Mouse (Mus musculus): ENCODE data around the gene Pkmyt1. TPM values are rescaled to one million over a fixed set of nuclear protein-coding genes. Genes with fewer than 3 reads are reported as not detected.

Pkmyt1 gene
- total RNA-seq, 2 experiments from 2014 or later: 0.32 to 0.57 TPM

DNA sequence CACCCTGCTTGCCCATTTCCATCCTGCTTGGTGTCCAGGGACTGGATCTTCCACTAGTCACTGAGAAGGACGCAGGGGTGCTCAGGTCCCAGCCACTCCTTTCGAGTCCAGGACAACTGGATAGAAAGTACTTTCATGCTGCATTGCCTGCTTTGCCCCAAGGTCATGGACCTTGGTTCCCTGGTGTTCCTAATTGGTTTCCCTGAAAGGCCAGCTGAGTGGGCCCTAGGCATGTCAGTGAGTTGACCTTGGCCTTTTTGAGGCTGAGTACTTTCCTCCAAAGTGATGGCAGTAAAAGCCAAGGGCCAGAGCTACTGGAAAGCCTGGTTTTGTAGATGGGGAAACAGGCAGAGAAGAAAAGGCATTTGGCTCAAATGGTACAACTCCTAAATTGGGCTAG is 4.2 kb upstream of the Pkmyt1 start:
- DNase-seq (ENCODE audit: low spot score): no peak

DNA sequence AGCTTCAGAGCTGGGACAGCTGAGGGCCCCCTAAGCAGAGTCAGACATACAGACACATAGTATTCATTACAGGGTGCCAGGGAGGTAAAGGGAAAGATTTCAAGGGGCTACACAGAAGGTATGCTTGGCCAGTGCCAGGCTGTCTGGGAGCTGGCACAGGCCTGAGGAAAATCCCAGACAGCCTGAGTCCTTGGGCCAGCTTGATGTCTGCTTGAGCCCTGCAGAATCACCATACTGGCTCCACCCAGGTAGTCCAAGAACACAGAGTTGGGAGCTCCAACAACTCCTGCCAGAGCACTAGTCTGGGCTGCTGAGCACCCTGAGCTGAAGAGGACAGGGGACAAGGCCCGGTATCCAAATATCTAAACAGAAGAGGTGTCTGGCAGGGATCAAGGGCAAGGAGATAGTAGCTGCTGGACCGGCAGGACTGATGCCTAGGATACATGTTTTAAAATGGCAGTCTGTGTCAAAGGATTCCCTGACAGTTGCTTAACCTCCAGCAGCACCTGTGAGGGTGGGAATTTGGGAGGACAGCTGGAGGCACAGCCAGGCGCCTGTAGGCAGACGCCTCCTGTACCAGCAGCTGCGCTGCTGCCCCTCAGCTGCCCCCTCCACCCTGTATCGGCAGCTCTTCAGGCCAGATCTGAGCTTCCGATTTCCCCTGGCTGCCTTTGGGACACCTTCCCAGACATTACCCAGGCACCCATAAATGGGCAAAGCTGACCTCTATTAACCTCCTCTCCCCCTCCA is 3.6 kb upstream of the Pkmyt1 start, which contains the start of gene 1520401A03Rik:
TSS of gene 1520401A03Rik (minus strand) at position 408 of the 750 bp plus-strand sequence.
- DNase-seq (ENCODE audit: low spot score): no peak

DNA sequence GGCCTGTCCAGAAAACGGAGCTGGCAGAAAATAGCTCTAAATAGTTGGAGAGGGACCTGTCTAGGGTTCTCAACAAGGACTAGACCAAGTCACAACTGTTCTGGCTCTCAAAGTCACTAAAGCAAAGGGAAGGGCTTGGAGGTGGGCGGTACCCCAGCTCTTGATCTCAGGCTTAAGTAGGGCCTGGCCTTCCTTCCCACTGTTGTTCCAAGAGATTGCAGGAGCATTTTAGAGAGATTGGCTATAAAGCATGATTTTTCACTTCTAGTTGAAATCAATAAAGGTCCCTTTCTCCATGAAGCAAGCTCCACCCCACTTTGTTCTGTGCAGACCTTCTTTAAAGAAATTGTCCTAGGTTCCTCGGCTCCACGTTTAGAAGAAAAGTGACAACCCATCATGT is 659 bp upstream of the Pkmyt1 start:
- no peak for DNase-seq (ENCODE audit: low spot score)

DNA sequence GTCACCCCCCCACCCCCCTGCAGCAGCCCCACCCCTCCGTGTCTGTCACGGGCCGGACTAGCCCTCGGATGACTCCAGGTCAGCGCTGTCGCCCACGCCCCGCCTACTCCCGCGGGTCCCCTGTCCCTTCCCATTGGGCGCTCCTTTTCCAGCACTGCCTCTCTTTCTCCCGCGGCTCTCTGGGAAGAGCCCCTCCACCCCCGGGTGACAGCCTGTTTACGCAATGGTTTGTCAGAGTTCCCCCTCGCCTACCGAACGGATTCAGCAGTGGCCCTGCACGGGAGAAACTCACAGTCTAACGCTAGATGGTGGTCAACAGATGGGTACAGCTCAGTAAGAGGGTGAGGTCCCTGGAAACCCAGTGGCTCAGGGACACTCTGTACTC is 614 bp downstream of the Pkmyt1 start:
- peak; percentile 81 for DNase-seq (ENCODE audit: low spot score)

DNA sequence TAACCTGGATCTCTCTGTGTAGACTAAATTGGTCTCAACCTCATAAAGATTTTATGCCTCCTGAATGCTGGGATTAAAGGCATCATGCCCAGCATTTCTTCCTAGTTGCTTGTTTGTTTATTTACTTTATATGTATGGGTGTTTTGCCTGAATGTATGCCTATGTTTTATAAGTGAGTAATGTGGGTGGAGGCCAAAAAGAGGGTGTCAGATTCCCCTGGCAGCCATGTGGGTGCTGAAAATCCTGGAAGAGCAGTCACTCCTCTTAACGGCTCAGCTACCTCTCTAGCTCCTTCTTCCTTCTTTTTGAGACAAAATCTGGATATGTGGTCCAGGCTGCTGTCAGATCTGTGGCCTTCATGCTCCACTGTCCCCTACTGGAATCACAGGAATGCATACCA is 4.3 kb downstream of the Pkmyt1 start:
- DNase-seq (ENCODE audit: low spot score): no peak

DNA sequence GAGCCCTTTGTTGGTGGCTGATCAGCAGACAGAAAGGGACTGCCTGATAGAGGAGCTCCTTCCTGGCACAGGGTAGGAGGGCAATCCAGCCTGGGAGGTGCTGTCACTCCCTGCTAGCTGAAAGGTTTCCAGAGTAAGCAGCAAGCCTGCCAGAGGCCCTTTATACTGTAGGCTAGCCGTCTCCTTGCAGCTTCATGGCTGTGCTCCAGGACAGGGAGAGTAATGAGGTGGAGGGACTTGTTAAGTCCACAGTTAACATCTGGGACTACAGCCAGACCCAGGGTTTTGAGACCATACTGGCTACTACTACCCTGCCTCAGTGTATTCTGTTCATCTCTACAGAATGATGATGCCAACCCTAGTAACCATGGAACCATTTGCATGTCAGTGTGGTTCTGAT is 8.2 kb downstream of the Pkmyt1 start:
- DNase-seq (ENCODE audit: low spot score): no peak

DNA sequence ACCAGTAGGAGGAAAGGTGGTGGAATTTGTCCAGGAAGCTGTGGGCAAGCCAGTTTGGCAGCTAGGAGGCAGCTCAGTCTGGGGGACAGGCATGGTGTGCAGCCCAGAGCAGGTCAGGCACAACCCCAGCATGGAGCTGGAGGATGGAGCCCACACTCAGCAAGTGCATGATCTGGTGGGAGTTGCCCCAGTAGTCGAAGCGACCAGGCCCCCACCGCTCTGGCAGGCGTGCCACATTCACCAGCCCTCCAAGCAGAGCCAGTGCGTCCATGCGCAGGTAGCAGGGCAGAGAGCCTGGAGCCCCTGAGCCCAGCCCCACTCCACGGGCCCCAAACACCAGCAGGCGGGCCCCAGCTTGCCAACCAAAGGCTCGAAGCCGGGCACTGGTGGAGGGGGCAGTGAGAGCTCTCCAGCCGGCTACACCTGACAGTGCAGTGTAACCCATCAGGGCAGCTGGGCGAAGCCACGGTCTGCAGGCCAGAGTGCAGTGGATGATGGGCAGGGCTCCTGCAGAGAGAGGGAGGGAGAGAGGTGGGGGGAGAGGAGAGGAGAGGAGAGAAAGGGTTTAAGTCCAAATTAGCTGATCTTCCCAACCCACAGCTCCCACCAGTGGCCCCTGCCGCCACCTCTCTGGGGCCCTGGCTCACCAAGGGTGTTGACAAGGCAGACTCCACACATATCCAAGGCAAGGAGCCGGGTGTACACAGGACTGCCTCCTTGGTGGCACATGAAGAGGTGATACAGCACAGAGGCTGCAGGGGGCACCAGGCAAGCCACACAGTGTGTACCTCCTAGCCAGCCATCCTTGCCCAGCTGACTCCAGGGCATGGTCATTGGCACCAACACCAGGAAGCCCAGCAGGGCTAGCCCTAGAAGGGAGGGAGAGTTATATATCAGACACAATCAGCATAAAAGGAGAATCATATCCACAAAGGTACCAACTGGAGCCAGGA is 11.6 kb downstream of the Pkmyt1 start:
- no peak for DNase-seq (ENCODE audit: low spot score)

DNA sequence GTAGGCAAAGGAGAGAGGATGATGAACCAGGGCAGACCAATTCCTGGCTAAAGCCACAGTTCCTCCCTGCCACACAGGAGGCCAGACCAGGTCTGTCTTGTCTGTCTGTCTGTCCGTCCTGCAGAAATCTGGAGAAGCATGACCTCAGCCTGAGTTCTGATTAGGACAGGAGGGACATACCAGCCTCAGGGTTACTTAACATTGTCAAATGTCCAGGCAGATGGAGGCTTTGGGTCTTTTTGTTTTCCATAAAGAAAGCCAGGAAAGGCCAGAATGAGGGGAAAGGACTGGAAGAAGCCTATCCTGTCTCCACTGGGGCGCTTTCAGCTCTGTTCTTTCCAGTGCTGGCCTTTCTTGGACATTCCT is 12.7 kb downstream of the Pkmyt1 start:
- DNase-seq (ENCODE audit: low spot score): no peak

DNA sequence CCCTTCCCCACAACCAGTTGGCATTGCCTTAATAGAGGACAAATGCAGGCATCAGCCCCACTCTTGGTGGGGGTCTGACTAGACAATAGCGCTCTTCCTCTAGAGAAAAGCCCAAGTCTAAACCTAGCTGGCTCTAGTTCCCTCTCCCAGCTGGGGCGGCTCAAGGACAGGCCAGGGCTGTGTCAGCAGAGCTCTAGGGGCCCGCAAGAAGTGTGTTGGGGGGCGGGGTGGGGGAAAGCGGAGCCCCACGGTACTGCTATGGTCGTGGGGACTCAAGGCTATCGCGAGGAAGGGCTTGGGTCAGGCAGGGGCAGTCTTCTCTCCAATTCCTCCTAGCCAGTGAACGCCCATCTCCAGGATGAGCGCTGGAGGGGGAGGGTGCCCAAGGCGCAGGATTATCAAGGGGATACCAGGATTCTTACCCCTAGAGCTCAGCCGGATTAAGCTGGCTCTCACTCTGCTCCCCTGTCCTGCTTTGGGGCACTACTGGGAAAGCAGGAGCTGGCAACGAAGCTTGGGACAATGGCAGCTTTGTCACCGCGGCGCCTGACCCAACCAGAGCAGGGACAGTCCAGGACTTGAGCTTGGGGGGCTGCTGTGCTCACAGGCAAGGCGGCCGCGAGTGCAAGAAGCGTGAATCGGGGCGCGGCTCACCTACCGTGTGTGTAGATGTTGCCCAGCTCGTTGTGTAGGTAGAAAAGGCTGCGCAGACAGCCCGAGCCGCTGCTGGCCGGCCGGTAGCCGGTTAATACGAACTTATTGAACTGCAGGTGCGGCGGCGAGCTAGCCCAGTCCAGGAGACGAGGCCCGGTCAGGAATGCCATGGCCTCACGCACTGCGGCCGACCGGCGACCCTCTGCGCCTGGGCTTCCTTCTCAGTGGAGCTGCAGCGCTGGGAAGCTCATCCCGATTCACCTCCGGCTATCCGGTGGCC is 13.3 kb downstream of the Pkmyt1 start:
- no peak for DNase-seq (ENCODE audit: low spot score)

DNA sequence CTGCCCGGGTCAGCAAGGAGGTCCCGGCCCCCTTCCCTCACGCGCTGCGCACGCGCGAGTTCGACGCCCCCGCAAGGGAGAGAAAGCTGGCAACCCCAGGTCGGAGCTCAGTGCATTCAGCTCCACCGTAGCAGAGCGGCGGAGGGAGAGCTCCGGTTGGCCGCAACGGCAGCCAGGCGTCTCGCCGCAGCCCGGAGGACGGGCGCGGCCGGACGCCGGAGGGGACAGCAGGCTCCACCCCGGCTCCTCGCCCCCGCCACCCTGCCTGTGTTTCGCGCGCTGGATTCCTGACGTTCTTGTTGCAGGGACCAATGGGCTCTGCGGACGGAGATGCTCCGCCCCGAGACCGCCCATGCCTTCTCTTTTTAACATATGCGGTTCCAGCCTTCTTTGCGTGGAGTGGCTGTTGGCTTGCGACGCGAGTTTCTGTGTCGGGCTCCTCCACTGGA is 14.0 kb downstream of the Pkmyt1 start:
- DNase-seq (ENCODE audit: low spot score): peak; percentile 88

DNA sequence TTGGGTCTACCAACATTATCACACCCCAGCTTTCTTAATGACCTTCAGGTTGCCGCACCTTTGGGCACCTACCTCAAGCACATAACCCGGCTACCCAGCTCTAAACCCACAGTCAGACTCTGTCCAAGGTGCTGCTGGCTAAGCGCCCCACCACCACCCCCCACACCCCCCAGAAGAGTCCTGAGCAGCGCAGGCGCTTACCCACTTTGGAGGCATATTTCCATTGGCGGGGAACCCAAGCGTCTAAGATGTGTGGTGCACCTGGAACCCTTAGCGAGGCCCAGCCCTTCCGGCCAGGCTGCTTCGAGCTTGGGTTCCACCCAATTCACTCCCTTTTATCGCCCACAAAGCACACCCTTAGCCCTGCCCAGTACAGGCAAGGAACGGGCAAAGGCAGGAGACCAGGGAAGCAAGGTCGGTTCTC is 14.5 kb downstream of the Pkmyt1 start, which contains the start of gene Paqr4:
TSS of gene Paqr4 (minus strand) at position 270 of the 424 bp plus-strand sequence.
- DNase-seq (ENCODE audit: low spot score): no peak

DNA sequence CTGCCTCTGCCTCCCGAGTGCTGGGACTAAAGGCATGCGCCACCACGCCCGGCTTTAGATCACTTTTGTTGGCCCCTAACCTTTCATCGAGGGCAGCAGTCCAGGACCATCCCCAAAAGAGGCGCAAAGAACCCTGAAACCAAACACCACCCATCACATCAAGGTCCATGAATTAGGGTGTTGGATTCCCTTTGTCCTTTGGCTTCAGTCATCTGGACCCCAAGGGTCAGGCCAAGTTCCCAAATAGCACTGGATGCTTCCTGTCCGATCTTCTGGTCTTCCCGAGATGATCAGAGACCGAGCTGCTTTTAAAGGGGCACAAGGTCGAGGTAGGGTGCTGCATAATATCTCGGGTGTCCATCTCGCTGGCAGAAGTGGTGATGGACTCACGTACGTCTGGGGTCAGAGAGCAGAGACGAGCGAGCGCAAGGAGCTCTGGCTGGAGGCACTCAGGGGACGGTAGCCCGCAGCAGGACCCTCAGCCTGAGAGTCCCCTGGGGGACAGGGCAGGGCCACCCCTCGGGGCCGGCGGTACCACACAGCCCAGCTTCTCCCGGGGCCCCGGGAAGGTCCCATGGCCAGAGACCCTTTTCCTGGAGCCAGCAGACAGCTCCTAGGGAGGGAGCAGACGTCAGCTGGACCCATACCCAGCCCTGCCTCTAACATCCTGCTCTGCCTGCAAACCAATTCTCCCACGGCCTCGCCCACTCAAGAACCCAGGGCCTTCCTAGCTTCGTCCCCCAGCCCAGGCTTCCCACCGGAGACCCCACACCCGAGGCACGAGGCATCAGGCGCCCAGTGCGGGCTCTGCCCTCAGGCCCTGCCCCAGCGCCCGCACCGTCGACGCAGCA is 15.4 kb downstream of the Pkmyt1 start:
- no peak for DNase-seq (ENCODE audit: low spot score)

DNA sequence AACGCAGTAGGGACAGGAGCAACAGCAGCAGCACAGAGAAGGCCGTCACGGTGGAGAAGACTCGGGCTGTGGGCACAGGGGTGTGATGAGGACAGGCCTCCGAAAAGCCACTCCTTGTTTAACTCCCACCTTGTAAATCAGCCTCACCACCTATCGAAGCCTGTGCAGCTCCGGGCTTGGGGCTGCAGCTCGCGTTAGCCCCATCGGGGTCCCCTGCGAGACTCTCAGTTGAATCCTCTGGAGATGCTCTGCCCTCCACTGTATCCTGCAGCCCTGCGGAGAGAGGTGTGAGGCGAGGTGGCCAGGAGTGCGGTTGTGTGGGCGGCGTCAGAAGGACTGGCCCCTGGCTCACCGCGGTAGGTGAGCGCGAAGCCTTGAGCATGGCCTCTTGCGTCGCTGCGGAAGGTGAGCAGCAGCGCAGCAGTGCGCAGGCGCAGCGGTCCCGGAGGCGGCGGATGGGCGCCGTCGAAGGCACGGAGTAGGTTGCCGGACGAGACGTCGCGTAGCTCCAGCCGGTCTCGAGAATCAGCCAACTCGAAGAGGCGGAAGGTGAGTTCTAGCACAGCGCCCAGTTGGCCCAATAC is 16.2 kb downstream of the Pkmyt1 start:
- DNase-seq (ENCODE audit: low spot score): no peak

DNA sequence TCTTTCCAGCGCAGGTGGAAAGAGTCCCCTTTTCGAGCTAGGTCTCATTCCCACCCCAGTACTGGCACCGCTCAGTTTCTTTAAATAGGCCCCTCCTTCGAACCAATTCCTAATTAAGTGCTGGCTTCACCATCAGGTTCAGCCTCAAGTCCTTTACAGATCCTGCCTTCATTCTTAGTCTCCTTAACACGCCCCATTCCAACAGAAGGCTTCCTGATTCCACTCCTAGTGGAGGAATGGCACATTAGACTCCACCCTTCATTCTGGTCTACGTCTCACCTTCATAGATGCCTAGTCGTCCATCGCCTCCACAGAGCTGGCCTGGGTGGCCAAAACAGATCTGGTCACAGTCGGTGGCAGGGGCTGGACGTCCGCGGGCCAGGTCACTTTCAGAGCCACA is 16.8 kb downstream of the Pkmyt1 start:
- no peak for DNase-seq (ENCODE audit: low spot score)

DNA sequence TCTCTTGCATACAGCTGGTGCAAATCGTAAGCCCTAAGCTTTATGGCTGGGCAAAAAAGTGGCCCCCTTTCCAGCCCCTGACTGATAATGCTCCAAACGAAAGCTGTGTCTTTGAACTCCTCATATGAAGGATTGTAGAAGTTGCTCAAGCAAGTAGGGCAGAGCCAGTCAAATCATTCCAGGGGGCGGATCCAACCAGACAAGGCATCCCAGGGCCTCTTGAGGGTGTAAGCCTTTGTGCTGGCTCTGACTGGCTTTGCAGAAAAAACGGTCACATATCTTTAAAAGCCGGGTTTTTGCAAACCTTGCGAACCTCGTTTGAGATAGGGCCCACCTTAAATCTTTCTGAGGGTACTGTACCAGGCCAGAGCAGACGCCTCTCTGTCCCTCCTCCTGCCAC is 17.9 kb downstream of the Pkmyt1 start:
- DNase-seq (ENCODE audit: low spot score): no peak

DNA sequence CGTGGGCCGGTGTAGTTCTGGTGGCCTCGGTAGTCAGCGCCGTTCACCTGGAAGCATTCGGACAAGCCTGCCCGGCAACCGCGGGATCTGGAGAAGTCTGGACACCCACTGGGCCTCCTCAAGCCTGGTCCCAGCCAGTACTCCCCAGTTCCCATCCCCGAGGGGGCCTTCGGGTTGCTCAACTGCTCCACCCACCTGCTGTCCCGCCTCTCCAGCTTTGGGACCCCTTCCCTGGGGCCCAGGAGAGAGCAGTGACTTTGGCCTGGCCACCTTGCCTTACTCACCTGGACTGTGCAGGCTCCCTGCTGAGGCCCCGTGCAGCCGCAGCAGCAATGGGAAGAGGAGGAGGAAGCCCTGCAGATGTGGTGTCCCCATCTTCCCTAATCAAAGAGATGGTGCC is 18.5 kb downstream of the Pkmyt1 start:
- DNase-seq (ENCODE audit: low spot score): no peak

DNA sequence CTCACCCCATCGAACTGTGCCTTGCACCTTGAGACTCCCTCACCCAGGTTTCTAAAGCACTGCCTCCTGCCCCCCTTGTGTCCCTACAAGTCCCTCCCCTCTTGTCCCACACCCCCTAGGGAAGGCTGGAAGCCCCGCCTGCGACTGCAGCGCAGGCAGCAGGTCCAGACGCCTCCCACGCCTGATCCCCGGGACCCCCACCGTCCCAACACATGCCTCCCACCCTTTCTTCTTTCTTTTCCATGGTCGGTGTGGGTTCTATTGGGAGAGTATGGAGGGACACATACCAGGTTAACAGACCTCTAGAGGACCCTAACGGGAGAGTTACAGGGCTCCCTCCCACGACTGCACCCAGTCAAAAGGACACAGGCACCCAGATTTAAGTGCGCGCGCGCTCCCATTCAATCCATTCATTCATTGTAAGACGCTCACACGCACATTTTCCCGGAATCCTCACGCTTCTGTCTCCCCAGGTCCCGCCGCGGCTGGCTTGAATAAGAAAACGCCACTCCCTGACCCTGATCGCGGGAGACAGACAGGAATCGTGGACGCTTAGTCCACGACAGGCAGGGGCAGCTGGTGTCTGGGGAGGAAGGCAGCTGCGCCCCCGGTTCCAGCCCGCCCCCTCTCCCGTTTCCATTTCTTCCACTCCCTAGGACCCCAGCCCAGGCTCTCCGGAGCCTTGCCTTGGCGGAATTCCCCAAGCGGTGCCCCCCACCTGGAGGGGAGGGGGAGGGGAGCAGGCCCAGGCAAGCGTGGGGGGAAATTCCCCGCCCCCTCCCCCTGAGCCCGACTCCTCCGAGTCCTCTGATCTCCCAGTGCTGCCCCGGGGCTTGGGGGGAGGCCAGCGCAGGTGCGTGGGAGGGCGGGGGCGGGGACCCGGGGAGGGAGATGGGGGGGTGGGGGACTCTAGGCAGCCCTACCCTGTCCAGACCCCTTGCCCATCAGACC is 19.4 kb downstream of the Pkmyt1 start, which contains the start of gene Kremen2:
TSS of gene Kremen2 (minus strand) at position 533 of the 951 bp plus-strand sequence.
- DNase-seq (ENCODE audit: low spot score): no peak

DNA sequence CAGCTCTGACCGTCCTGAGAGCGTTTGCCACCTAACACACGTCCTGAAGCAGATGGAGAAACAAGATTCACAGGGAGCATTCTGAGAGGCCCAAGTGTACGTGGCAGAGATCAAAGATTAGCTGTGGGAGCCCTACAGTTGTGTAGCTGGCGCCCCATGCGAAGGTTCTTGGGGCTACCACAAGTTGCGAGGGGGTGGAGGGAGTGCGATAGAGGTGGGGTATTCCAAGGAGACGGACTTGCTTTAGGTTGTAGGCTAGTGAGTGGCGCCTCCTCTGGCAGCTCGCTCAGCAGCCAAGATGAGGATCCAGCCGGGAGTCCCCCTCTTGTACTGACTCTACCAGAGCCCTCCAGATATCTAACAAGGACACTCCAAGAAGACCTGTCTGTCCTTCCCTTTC is 20.2 kb downstream of the Pkmyt1 start:
- DNase-seq (ENCODE audit: low spot score): no peak

DNA sequence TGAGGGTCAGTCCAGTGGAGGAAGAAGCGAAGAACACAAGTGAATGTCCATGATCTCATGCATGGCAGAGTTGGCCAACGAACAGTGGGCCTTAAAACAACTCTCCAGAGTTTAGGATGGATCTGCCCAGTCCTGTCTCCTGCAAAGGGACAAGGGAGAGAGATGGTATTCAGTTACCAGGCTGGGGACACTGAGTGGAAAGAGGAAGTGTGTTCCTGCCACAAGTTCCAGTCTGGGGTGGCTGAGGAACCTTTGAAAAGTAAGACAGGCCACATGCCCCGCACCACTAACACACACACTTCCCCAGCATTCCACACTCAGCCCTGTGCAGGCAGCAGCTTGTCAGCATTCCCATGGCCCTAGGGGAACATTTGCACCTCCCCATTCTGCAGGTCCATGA is 20.6 kb downstream of the Pkmyt1 start:
- DNase-seq (ENCODE audit: low spot score): no peak

Measured in gastrocnemius, adult 18-20 months (tissue).